Mouse (Mus musculus): Measurements from ENCODE around the gene Kank3.

The Kank3 gene

GRCm38 (mm10) chr17:33842966-33843795 lies 32.9 kb downstream of the Kank3 start, which contains the start of gene Cd320:
TSS of gene Cd320 (plus strand) at chr17:33843091.
- in situ Hi-C loops (cut with MboI; ENCODE audit: unreplicated experiment in 2 of 2): loop anchor here in 1 of 2 experiments (25.0 kb wide), 1 partner anchor 806 kb away; the partner anchor contains the start of gene Zfp763

GRCm38 (mm10) chr17:33844196-33844595 lies 33.9 kb downstream of the Kank3 start:
- in situ Hi-C loops (cut with MboI; ENCODE audit: unreplicated experiment in 2 of 2): loop anchor here in 1 of 2 experiments (25.0 kb wide), 1 partner anchor 807 kb away; the partner anchor contains the start of gene Zfp763

- in situ Hi-C loops (cut with MboI; ENCODE audit: unreplicated experiment in 2 of 2): loop anchor here in 1 of 2 experiments (25.0 kb wide), 1 partner anchor 811 kb away; the partner anchor contains the start of gene Zfp763
These were observed 37.8 kb downstream of the Kank3 start for GRCm38 (mm10) chr17:33848139-33848538.

- in situ Hi-C loops (cut with MboI; ENCODE audit: unreplicated experiment in 2 of 2): loop anchor here in 1 of 2 experiments (25.0 kb wide), 1 partner anchor 561 kb away; no protein-coding TSS in a partner anchor
These were observed 41.0 kb downstream of the Kank3 start for GRCm38 (mm10) chr17:33851331-33851730.

GRCm38 (mm10) chr17:33857816-33858215 lies 47.5 kb downstream of the Kank3 start:
- in situ Hi-C loops (cut with MboI; ENCODE audit: unreplicated experiment in 2 of 2): loop anchor here in 1 of 2 experiments (25.0 kb wide), 1 partner anchor 554 kb away; no protein-coding TSS in a partner anchor

- in situ Hi-C loops (cut with MboI; ENCODE audit: unreplicated experiment in 2 of 2): loop anchor here in 1 of 2 experiments (25.0 kb wide), 1 partner anchor 547 kb away; no protein-coding TSS in a partner anchor
These were observed 55.2 kb downstream of the Kank3 start for GRCm38 (mm10) chr17:33865330-33866030.

Data from v-Abl transformed pro-B cells (cell line).